Mouse (Mus musculus) neural tube, embryonic 15.5 days (tissue): ENCODE results near the gene Prss33. TPM values are rescaled to one million over a fixed set of nuclear protein-coding genes. Genes with fewer than 3 reads are reported as not detected.

Source experiments
- ATAC-seq: fragments of 200-750 bp; cut with Nextera tagmentation; 2 replicates; pipeline ENCODE4 v1.8.0; 2017; ENCODE audit warnings: mild to moderate bottlenecking, moderate TSS enrichment, moderate library complexity; ENCODE audit not compliant: low FRiP score
- H3K27ac ChIP-seq: fragments of 300-500 bp; sonication (generic); replicated peaks from 2 replicates; pipeline ENCODE4 v1.5.1; 2015; ENCODE audit warnings: mild to moderate bottlenecking, inconsistent platforms
- H3K27me3 ChIP-seq: fragments of 300-500 bp; sonication (generic); replicated peaks from 2 replicates; pipeline ENCODE4 v1.6.1; 2015; ENCODE audit warnings: inconsistent platforms
- H3K36me3 ChIP-seq: fragments of 300-500 bp; sonication (generic); 2 replicates; pipeline ENCODE4 v1.6.1; 2015; ENCODE audit warnings: inconsistent platforms
- H3K4me1 ChIP-seq: fragments of 300-500 bp; sonication (generic); 2 replicates; pipeline ENCODE4 v1.6.1; 2015; ENCODE audit warnings: inconsistent platforms
- H3K4me2 ChIP-seq: fragments of 300-500 bp; sonication (generic); 2 replicates; pipeline ENCODE4 v1.6.1; 2015; ENCODE audit warnings: inconsistent platforms, mild to moderate bottlenecking, moderate library complexity
- H3K4me3 ChIP-seq: fragments of 300-500 bp; sonication (generic); replicated peaks from 2 replicates; pipeline ENCODE4 v1.5.1; 2015; ENCODE audit warnings: mild to moderate bottlenecking, inconsistent platforms
- H3K9ac ChIP-seq: fragments of 300-500 bp; sonication (generic); replicated peaks from 2 replicates; pipeline ENCODE4 v1.6.1; 2015; ENCODE audit warnings: mild to moderate bottlenecking, inconsistent platforms
- H3K9me3 ChIP-seq: fragments of 300-500 bp; sonication (generic); replicated peaks from 2 replicates; pipeline ENCODE4 v1.6.1; 2016; ENCODE audit warnings: inconsistent platforms
- WGBS: fragments of 180-500 bp; shearing (Covaris S2); methylation state at CpG from one replicate; pipeline ENCODE4 v1.1.7; 2015; ENCODE audit warnings: mixed read lengths; 5-methylcytosine and 5-hydroxymethylcytosine counted together
- polyA plus RNA-seq: library from polyadenylated mRNA; unstranded; fragments of >200 nt; fragmentation: Nextera tagmentation; extraction: Ambion mirVana; gene quantifications from 2 replicates; pipeline ENCODE4 v1.2.1, GENCODE M21; 2015

Prss33 gene
- polyA plus RNA-seq, 1 experiment from 2014 or later: not detected

DNA sequence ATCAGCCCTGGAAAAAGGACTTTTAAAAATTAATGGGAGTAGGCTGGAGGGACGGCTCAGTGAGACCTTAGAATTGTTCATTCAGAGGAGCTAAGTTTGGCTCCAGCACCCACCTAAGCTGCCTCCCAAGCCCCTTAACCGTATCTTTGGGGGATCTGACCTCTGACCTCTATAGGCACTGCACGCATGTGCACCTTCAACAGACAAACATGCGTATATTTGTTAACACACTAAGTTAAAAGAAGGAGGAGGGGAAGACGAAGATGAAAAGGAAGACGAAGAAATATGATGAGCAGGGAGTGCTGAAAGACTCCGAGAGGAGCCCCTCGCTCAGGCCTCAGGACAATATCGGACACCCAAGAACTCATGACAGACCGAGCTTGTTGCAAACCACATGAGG, 34.2 kb downstream of the Prss33 start:
- no peaks in the 10 kb centered on the region for H3K9me3 ChIP-seq
- H3K4me3 ChIP-seq: no peak overlapping the region
- no peak overlapping the region for H3K27ac ChIP-seq
- no peak for ATAC-seq
- no peak overlapping the region for H3K9ac ChIP-seq
- WGBS: 94% methylated on average over 10 of the region's 10 CpGs
- peaks cover 30% of the 10 kb centered on the region for H3K4me1 ChIP-seq
- H3K4me2 ChIP-seq: no peak overlapping the region
- H3K36me3 ChIP-seq: no peaks in the 10 kb centered on the region
- H3K27me3 ChIP-seq: no peaks in the 10 kb centered on the region

GRCm38 (mm10) chr17:23797316-23797715, 38.5 kb downstream of the Prss33 start:
- no peaks in the 10 kb centered on the region for H3K27me3 ChIP-seq
- 85% methylated on average over 7 of the region's 7 CpGs for WGBS
- H3K4me3 ChIP-seq: no peak overlapping the region
- no peak overlapping the region for H3K4me2 ChIP-seq
- no peak overlapping the region for H3K9ac ChIP-seq
- no peak overlapping the region for H3K27ac ChIP-seq
- H3K9me3 ChIP-seq: no peaks in the 10 kb centered on the region
- no peak for ATAC-seq
- H3K36me3 ChIP-seq: peaks cover 2% of the 10 kb centered on the region; the same call in 1 of the 2 replicates
- H3K4me1 ChIP-seq: peaks cover 7% of the 10 kb centered on the region

DNA sequence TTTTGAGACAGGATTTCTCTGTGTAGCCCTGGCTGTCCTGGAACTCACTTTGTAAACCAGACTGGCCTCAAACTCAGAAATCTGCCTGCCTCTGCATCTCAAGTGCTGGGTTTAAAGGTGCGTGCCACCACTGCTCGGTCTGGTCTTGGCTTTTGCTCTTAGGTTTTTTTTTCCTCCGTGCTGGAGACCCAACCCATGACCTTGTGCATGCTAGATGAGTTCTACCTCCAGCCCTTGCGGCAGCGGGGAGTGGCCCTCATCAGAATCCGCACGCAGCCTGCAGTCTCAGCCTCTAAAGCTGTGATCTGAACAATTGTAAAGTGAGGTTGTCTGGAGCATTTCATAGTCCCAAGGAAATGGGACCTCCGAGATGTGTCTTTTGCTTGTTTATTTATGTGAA, 40.5 kb downstream of the Prss33 start:
- no peak overlapping the region for H3K4me3 ChIP-seq
- WGBS: 94% methylated on average over 8 of the region's 8 CpGs
- no peak for ATAC-seq

DNA sequence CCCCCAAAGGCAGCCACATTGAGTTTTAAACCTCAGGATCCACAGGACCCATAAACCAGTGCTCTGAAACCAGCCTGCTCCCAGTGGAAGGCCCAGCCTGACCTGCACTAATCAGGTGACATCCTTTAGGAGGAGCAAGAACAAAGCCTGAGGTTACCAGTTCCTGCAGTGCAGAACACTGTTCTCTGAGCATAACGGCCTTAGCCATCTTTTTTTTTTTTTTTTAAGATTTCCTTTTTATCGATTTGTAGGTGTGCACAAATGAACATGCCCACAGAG, 44.8 kb downstream of the Prss33 start:
- no peaks in the 10 kb centered on the region for H3K9me3 ChIP-seq
- peak overlapping the region; percentile 77 for H3K9ac ChIP-seq
- no peak for ATAC-seq
- H3K27me3 ChIP-seq: no peaks in the 10 kb centered on the region
- H3K36me3 ChIP-seq: peaks cover 2% of the 10 kb centered on the region; the same call in 1 of the 2 replicates
- 58% methylated on average over 2 of the region's 2 CpGs for WGBS
- H3K27ac ChIP-seq: peak overlapping the region; percentile 91
- H3K4me3 ChIP-seq: peak overlapping the region; percentile 45
- H3K4me2 ChIP-seq: peak overlapping the region; percentile 71
- peaks cover 38% of the 10 kb centered on the region for H3K4me1 ChIP-seq

More for the DNA sequence above, 40.5 kb downstream of the Prss33 start:
- Histone ChIP-seq H3K9ac (no peak overlapping the region), H3K4me1 (peaks cover 25% of the 10 kb centered on the region), H3K27me3 (no peaks in the 10 kb centered on the region), H3K4me2 (no peak overlapping the region), H3K36me3 (peaks cover 2% of the 10 kb centered on the region; the same call in 1 of the 2 replicates), H3K9me3 (no peaks in the 10 kb centered on the region), H3K27ac (no peak overlapping the region)

- peak within 1 kb of the TSS; percentile 77 for H3K9ac ChIP-seq
Measured at GRCm38 (mm10) chr17:23790269-23791078, 45.4 kb downstream of the Prss33 start, which contains the start of gene Srrm2. TSS of gene Srrm2 (plus strand) at chr17:23790532.

GRCm38 (mm10) chr17:23789749-23790268, 46.0 kb downstream of the Prss33 start:
- peak overlapping the region; percentile 91 for H3K27ac ChIP-seq
- H3K9me3 ChIP-seq: no peaks in the 10 kb centered on the region
- peak overlapping the region; percentile 45 for H3K4me3 ChIP-seq
- WGBS: 18% methylated on average over 8 of the region's 8 CpGs
- no peak for ATAC-seq
- peak overlapping the region; percentile 71 for H3K4me2 ChIP-seq
- peaks cover 2% of the 10 kb centered on the region; the same call in 1 of the 2 replicates for H3K36me3 ChIP-seq
- H3K27me3 ChIP-seq: no peaks in the 10 kb centered on the region
- H3K4me1 ChIP-seq: peaks cover 49% of the 10 kb centered on the region
- peak overlapping the region; percentile 77 for H3K9ac ChIP-seq

More at GRCm38 (mm10) chr17:23790269-23791078, 45.4 kb downstream of the Prss33 start, which contains the start of gene Srrm2:
- Histone ChIP-seq H3K9me3 (no peaks in the 10 kb centered on the region), H3K27ac (peak within 1 kb of the TSS; percentile 91), H3K36me3 (peaks cover 2% of the 10 kb centered on the region; the same call in 1 of the 2 replicates), H3K27me3 (no peaks in the 10 kb centered on the region), H3K4me2 (peak within 1 kb of the TSS; percentile 71), H3K4me1 (peaks cover 42% of the 10 kb centered on the region), H3K4me3 (peak within 1 kb of the TSS; percentile 45)
- 1% methylated on average over 29 of the region's 29 CpGs for WGBS
- ATAC-seq: peak; percentile 15; the same call in 1 of the 2 replicates

DNA sequence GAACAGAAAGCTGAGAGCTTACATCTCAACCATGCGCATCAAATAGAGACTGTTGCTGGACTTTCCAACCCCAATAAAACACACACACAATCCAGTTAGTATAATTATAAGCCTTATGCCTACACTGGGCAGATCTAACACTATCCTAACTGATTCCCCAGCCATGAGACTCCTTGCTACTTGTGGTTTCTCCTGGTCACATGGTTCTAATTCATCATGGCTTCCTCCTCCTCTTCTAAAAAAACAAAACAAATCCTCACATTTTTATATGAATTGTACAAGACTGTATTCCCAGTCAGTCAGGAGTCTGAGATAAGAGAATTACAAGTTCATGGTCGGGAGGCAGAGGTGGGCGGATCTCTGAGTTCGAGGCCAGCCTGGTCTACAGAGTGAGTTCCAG, 46.9 kb downstream of the Prss33 start:
- 95% methylated on average over 4 of the region's 4 CpGs for WGBS
- Histone ChIP-seq H3K36me3 (peaks cover 2% of the 10 kb centered on the region; the same call in 1 of the 2 replicates), H3K27me3 (no peaks in the 10 kb centered on the region), H3K9ac (no peak overlapping the region), H3K4me2 (no peak overlapping the region), H3K27ac (no peak overlapping the region), H3K9me3 (no peaks in the 10 kb centered on the region), H3K4me3 (no peak overlapping the region), H3K4me1 (peaks cover 53% of the 10 kb centered on the region)
- ATAC-seq: no peak

- no peaks in the 10 kb centered on the region for H3K9me3 ChIP-seq
- peak overlapping the region; percentile 72 for H3K4me3 ChIP-seq
- H3K4me2 ChIP-seq: peak overlapping the region; percentile 75
- peak; percentile 72 for ATAC-seq
- H3K27ac ChIP-seq: peak overlapping the region; percentile 95
- no peaks in the 10 kb centered on the region for H3K27me3 ChIP-seq
- H3K4me1 ChIP-seq: peaks cover 40% of the 10 kb centered on the region
- peak overlapping the region; percentile 55 for H3K9ac ChIP-seq
- no peaks in the 10 kb centered on the region for H3K36me3 ChIP-seq
- WGBS: 7% methylated on average over 13 of the region's 13 CpGs
Measured at GRCm38 (mm10) chr17:23786510-23786931, 49.3 kb downstream of the Prss33 start.

GRCm38 (mm10) chr17:23785561-23786471, 50.0 kb downstream of the Prss33 start, which contains the start of gene Flywch2:
TSS of gene Flywch2 (minus strand) at chr17:23786081.
- Histone ChIP-seq H3K4me1 (peaks cover 33% of the 10 kb centered on the region), H3K4me2 (peak within 1 kb of the TSS; percentile 75), H3K27ac (peak within 1 kb of the TSS; percentile 95), H3K9ac (peak within 1 kb of the TSS; percentile 82), H3K4me3 (peak within 1 kb of the TSS; percentile 72), H3K9me3 (no peaks in the 10 kb centered on the region), H3K27me3 (no peaks in the 10 kb centered on the region), H3K36me3 (no peaks in the 10 kb centered on the region)
- WGBS: 1% methylated on average over 43 of the region's 43 CpGs
- ATAC-seq: peak; percentile 92

- no peak for ATAC-seq
- H3K4me3 ChIP-seq: no peak overlapping the region
- H3K27ac ChIP-seq: no peak overlapping the region
- H3K36me3 ChIP-seq: peaks cover 6% of the 10 kb centered on the region; the same call in 1 of the 2 replicates
- peaks cover 18% of the 10 kb centered on the region for H3K4me1 ChIP-seq
- H3K9ac ChIP-seq: no peak overlapping the region
- H3K4me2 ChIP-seq: no peak overlapping the region
- H3K27me3 ChIP-seq: no peaks in the 10 kb centered on the region
- H3K9me3 ChIP-seq: no peaks in the 10 kb centered on the region
Measured at GRCm38 (mm10) chr17:23783352-23783751, 52.5 kb downstream of the Prss33 start.
